Mouse (Mus musculus): Measurements from ENCODE around the gene Krt32. TPM values are rescaled to one million over a fixed set of nuclear protein-coding genes. Genes with fewer than 3 reads are reported as not detected.

Gene Krt32
- polyA plus RNA-seq, 1 experiment from 2014 or later: not detected

Other genes with a start within 250 kb of the Krt32 start
- 0.19 TPM in 1 of 2 replicates, not detected in the other for gene Krtap4-16, start 236.6 kb downstream of the Krt32 start, polyA plus RNA-seq (2014; fragmentation: Nextera tagmentation; extraction: Ambion mirVana)
- not detected in 2 replicates for gene Gm11568, start 230.3 kb downstream of the Krt32 start, polyA plus RNA-seq (2014; fragmentation: Nextera tagmentation; extraction: Ambion mirVana)
- not detected in 2 replicates for gene Gm11559, start 223.8 kb downstream of the Krt32 start, polyA plus RNA-seq (2014; fragmentation: Nextera tagmentation; extraction: Ambion mirVana)
- gene Krtap9-1, start 214.8 kb downstream of the Krt32 start, polyA plus RNA-seq (2014; fragmentation: Nextera tagmentation; extraction: Ambion mirVana): not detected in 2 replicates
- gene Gm11567, start 209.0 kb downstream of the Krt32 start, polyA plus RNA-seq (2014; fragmentation: Nextera tagmentation; extraction: Ambion mirVana): not detected in 2 replicates
- not detected in 2 replicates for gene Krtap31-1, start 180.3 kb downstream of the Krt32 start, polyA plus RNA-seq (2014; fragmentation: Nextera tagmentation; extraction: Ambion mirVana)
- not detected in 2 replicates for gene Gm11565, start 173.5 kb downstream of the Krt32 start, polyA plus RNA-seq (2014; fragmentation: Nextera tagmentation; extraction: Ambion mirVana)
- not detected in 2 replicates for gene Krtap31-2, start 151.9 kb downstream of the Krt32 start, polyA plus RNA-seq (2014; fragmentation: Nextera tagmentation; extraction: Ambion mirVana)
- not detected in 2 replicates for gene Krtap9-5, start 139.8 kb downstream of the Krt32 start, polyA plus RNA-seq (2014; fragmentation: Nextera tagmentation; extraction: Ambion mirVana)
- not detected in 2 replicates for gene Krtap29-1, start 109.2 kb downstream of the Krt32 start, polyA plus RNA-seq (2014; fragmentation: Nextera tagmentation; extraction: Ambion mirVana)
- gene Krtap16-1, start 101.6 kb downstream of the Krt32 start, polyA plus RNA-seq (2014; fragmentation: Nextera tagmentation; extraction: Ambion mirVana): not detected in 2 replicates
- gene Krtap17-1, start 94.2 kb downstream of the Krt32 start, polyA plus RNA-seq (2014; fragmentation: Nextera tagmentation; extraction: Ambion mirVana): not detected in 2 replicates
- gene Krt33a, start 72.0 kb downstream of the Krt32 start, polyA plus RNA-seq (2014; fragmentation: Nextera tagmentation; extraction: Ambion mirVana): not detected in 2 replicates
- 0.11 TPM in 1 of 2 replicates, not detected in the other for gene Krt33b, start 58.4 kb downstream of the Krt32 start, polyA plus RNA-seq (2014; fragmentation: Nextera tagmentation; extraction: Ambion mirVana)
- gene Krt34, start 46.7 kb downstream of the Krt32 start, polyA plus RNA-seq (2014; fragmentation: Nextera tagmentation; extraction: Ambion mirVana): not detected in 2 replicates
- not detected in 2 replicates for gene Krt31, start 37.7 kb downstream of the Krt32 start, polyA plus RNA-seq (2014; fragmentation: Nextera tagmentation; extraction: Ambion mirVana)
- not detected in 2 replicates for gene Krt35, start 8.0 kb upstream of the Krt32 start, polyA plus RNA-seq (2014; fragmentation: Nextera tagmentation; extraction: Ambion mirVana)
- 0.11 and 0.13 TPM in 2 replicates for gene Krt36, start 17.4 kb upstream of the Krt32 start, polyA plus RNA-seq (2014; fragmentation: Nextera tagmentation; extraction: Ambion mirVana)
- gene Krt13, start 33.3 kb upstream of the Krt32 start, polyA plus RNA-seq (2014; fragmentation: Nextera tagmentation; extraction: Ambion mirVana): 0.11 TPM in 1 of 2 replicates, not detected in the other
- 1.3 TPM in 2 replicates for gene Krt15, start 47.7 kb upstream of the Krt32 start, polyA plus RNA-seq (2014; fragmentation: Nextera tagmentation; extraction: Ambion mirVana)
- gene Krt19, start 60.4 kb upstream of the Krt32 start, polyA plus RNA-seq (2014; fragmentation: Nextera tagmentation; extraction: Ambion mirVana): 359 and 374 TPM in 2 replicates
- gene Krt9, start 105.0 kb upstream of the Krt32 start, polyA plus RNA-seq (2014; fragmentation: Nextera tagmentation; extraction: Ambion mirVana): not detected in 2 replicates
- gene Krt14, start 119.3 kb upstream of the Krt32 start, polyA plus RNA-seq (2014; fragmentation: Nextera tagmentation; extraction: Ambion mirVana): 5.7 and 6.0 TPM in 2 replicates
- gene Krt16, start 160.7 kb upstream of the Krt32 start, polyA plus RNA-seq (2014; fragmentation: Nextera tagmentation; extraction: Ambion mirVana): not detected in 2 replicates
- gene Krt17, start 172.8 kb upstream of the Krt32 start, polyA plus RNA-seq (2014; fragmentation: Nextera tagmentation; extraction: Ambion mirVana): 8.7 and 9.9 TPM in 2 replicates
- gene Krt42, start 181.6 kb upstream of the Krt32 start, polyA plus RNA-seq (2014; fragmentation: Nextera tagmentation; extraction: Ambion mirVana): not detected in 2 replicates
- gene Eif1, start 231.7 kb upstream of the Krt32 start, polyA plus RNA-seq (2014; fragmentation: Nextera tagmentation; extraction: Ambion mirVana): 1,995 and 2,009 TPM in 2 replicates
- 3.2 TPM in 1 of 2 replicates, not detected in the other for gene Gast, start 246.2 kb upstream of the Krt32 start, polyA plus RNA-seq (2014; fragmentation: Nextera tagmentation; extraction: Ambion mirVana)